Mouse (Mus musculus) small intestine, adult 2 months (tissue): ENCODE results near the gene Adcyap1r1.

Experiments used
- CTCF ChIP-seq: fragments of 200-500 bp; IDR thresholded peaks from 2 replicates; pipeline ENCODE4 v1.5.1; 2012; ENCODE audit warnings: low read depth, mild to moderate bottlenecking, control low read depth, inconsistent platforms, low read length, moderate library complexity, mixed read lengths; ENCODE audit not compliant: insufficient replicate concordance, insufficient read length; ENCODE audit errors: extremely low read depth
- POLR2A ChIP-seq: fragments of 200-500 bp; IDR thresholded peaks from 2 replicates; pipeline ENCODE4 v1.6.1; 2012; ENCODE audit warnings: low read depth, mild to moderate bottlenecking, control low read depth, inconsistent platforms, low read length, moderate library complexity

DNA sequence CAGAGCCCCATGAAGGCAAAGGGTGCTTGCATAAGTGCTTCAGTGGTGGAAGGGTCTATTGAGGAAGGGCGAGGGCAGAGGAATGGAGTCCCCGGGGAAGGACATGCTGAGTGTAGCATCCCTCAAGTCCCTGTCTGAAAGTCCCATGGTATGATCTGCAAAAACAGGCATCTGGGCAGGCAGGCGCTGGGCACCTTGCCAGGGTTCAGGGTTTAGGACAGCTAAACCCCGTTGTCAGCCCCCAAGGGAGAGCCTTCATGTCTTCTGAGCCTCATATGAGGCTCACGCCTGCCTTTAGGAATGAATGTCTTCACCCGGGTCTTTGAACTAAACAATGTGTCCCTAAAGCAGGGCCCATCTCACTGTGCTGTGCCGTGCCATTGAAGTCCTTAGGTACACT is 12.2 kb downstream of the Adcyap1r1 start:
- TF ChIP-seq POLR2A (no peak), CTCF (no peak)
